Mouse (Mus musculus) forebrain, embryonic 12.5 days (tissue): ENCODE measurements around the gene B4gat1. TPM values are rescaled to one million over a fixed set of nuclear protein-coding genes. Genes with fewer than 3 reads are reported as not detected.
"Not testable (repeated sequence)": the region's sequence is repeated elsewhere in the genome, so short reads cannot be mapped to it uniquely, and the experiment has no call there.

Experiments used
- ATAC-seq: fragments of 200-750 bp; cut with Nextera tagmentation; 2 replicates; pipeline ENCODE4 v1.8.0; 2017; ENCODE audit warnings: moderate TSS enrichment; ENCODE audit not compliant: low FRiP score
- H3K27ac ChIP-seq: fragments of 300-500 bp; sonication (generic); 2 replicates; pipeline ENCODE4 v1.5.1; 2016; ENCODE audit warnings: mild to moderate bottlenecking
- H3K27me3 ChIP-seq: fragments of 300-500 bp; sonication (generic); 2 replicates; pipeline ENCODE4 v1.6.1; 2016; ENCODE audit warnings: mild to moderate bottlenecking
- H3K36me3 ChIP-seq: fragments of 300-500 bp; sonication (generic); replicated peaks from 2 replicates; pipeline ENCODE4 v1.6.1; 2016; ENCODE audit warnings: mild to moderate bottlenecking
- H3K4me1 ChIP-seq: fragments of 300-500 bp; sonication (generic); 2 replicates; pipeline ENCODE4 v1.6.1; 2016
- H3K4me2 ChIP-seq: fragments of 300-500 bp; sonication (generic); 2 replicates; pipeline ENCODE4 v1.6.1; 2016; ENCODE audit warnings: mild to moderate bottlenecking, moderate library complexity
- H3K4me3 ChIP-seq: fragments of 300-500 bp; sonication (generic); replicated peaks from 2 replicates; pipeline ENCODE4 v1.5.1; 2016; ENCODE audit warnings: mild to moderate bottlenecking
- H3K9ac ChIP-seq: fragments of 300-500 bp; sonication (generic); 2 replicates; pipeline ENCODE4 v1.6.1; 2016; ENCODE audit warnings: mild to moderate bottlenecking
- H3K9me3 ChIP-seq: fragments of 300-500 bp; sonication (generic); 2 replicates; pipeline ENCODE4 v1.6.1; 2016
- WGBS: fragments of 180-500 bp; shearing (Covaris S2); methylation state at CpG from one replicate; pipeline ENCODE4 v1.1.7; 2016; 5-methylcytosine and 5-hydroxymethylcytosine counted together
- polyA plus RNA-seq: library from polyadenylated mRNA; unstranded; fragments of >200 nt; fragmentation: Nextera tagmentation; extraction: Ambion mirVana; gene quantifications from 2 replicates; pipeline ENCODE4 v1.2.1, GENCODE M21; 2016

Gene B4gat1
- polyA plus RNA-seq, 1 experiment from 2014 or later = 37.6 TPM

- no peak for ATAC-seq
- no peaks in the 10 kb centered on the region for H3K9me3 ChIP-seq
- H3K4me3 ChIP-seq = 0 out of 2 replicates have a peak overlapping the region, but pooled peaks have one; percentile 2
- 70% methylated on average over 18 of the region's 18 CpGs for whole genome bisulfite sequencing
- no peaks in the 10 kb centered on the region for H3K36me3 ChIP-seq
- H3K27me3 ChIP-seq = peaks cover 76% of the 10 kb centered on the region
- no peak overlapping the region for H3K27ac ChIP-seq
- peaks cover 12% of the 10 kb centered on the region for H3K4me1 ChIP-seq
- no peak overlapping the region for H3K9ac ChIP-seq
- H3K4me2 ChIP-seq = no peak overlapping the region
Measured at GRCm38 (mm10) chr19:5082005-5082404, 43.4 kb downstream of the B4gat1 start.

- WGBS = 76% methylated on average over 24 of the region's 24 CpGs
Measured at GRCm38 (mm10) chr19:5082596-5082995, 44.0 kb downstream of the B4gat1 start.

GRCm38 (mm10) chr19:5083961-5084833, 45.6 kb downstream of the B4gat1 start:
- H3K9ac ChIP-seq = no peak overlapping the region
- peak overlapping the region; percentile 83; the same call in 1 of the 2 replicates for H3K4me2 ChIP-seq

More at GRCm38 (mm10) chr19:5082596-5082995, 44.0 kb downstream of the B4gat1 start:
- Histone ChIP-seq H3K36me3 (no peaks in the 10 kb centered on the region), H3K4me3 (0 out of 2 replicates have a peak overlapping the region, but pooled peaks have one; percentile 2), H3K27me3 (peaks cover 76% of the 10 kb centered on the region), H3K4me1 (peaks cover 16% of the 10 kb centered on the region), H3K9ac (no peak overlapping the region), H3K4me2 (no peak overlapping the region), H3K27ac (no peak overlapping the region), H3K9me3 (no peaks in the 10 kb centered on the region)
- no peak for ATAC-seq

GRCm38 (mm10) chr19:5084834-5085144, 46.2 kb downstream of the B4gat1 start:
- peaks cover 68% of the 10 kb centered on the region for H3K27me3 ChIP-seq
- peak overlapping the region; percentile 57; the same call in 1 of the 2 replicates for H3K9ac ChIP-seq
- 5% methylated on average over 15 of the region's 15 CpGs for WGBS
- H3K4me1 ChIP-seq = peaks cover 28% of the 10 kb centered on the region
- H3K36me3 ChIP-seq = 0 out of 2 replicates have a peak, but pooled peaks cover 4% of the 10 kb centered on the region
- H3K27ac ChIP-seq = no peak overlapping the region
- ATAC-seq = no peak
- H3K4me2 ChIP-seq = peak overlapping the region; percentile 83
- H3K4me3 ChIP-seq = peak overlapping the region; percentile 48
- no peaks in the 10 kb centered on the region for H3K9me3 ChIP-seq

More at GRCm38 (mm10) chr19:5083961-5084833, 45.6 kb downstream of the B4gat1 start:
- 66% methylated on average over 3 of the region's 3 CpGs for WGBS
- H3K9me3 ChIP-seq = no peaks in the 10 kb centered on the region
- no peak overlapping the region for H3K27ac ChIP-seq
- peaks cover 22% of the 10 kb centered on the region for H3K4me1 ChIP-seq
- peaks cover 72% of the 10 kb centered on the region for H3K27me3 ChIP-seq
- no peak for ATAC-seq
- peak overlapping the region; percentile 48; the same call in 1 of the 2 replicates for H3K4me3 ChIP-seq
- H3K36me3 ChIP-seq = no peaks in the 10 kb centered on the region

GRCm38 (mm10) chr19:5085145-5085863, 46.7 kb downstream of the B4gat1 start, which contains the start of gene Tmem151a:
Tmem151a (minus strand) TSS chr19:5085531.
- H3K36me3 ChIP-seq = peaks cover 7% of the 10 kb centered on the region; the same call in 1 of the 2 replicates
- H3K4me1 ChIP-seq = peaks cover 28% of the 10 kb centered on the region
- H3K9me3 ChIP-seq = no peaks in the 10 kb centered on the region
- H3K27ac ChIP-seq = no peak within 1 kb of the TSS
- ATAC-seq = no peak
- H3K27me3 ChIP-seq = peaks cover 63% of the 10 kb centered on the region
- H3K9ac ChIP-seq = peak within 1 kb of the TSS; percentile 57
- H3K4me3 ChIP-seq = peak within 1 kb of the TSS; percentile 48
- under 1% methylated on average over 69 of the region's 69 CpGs for WGBS
- peak within 1 kb of the TSS; percentile 83 for H3K4me2 ChIP-seq

DNA sequence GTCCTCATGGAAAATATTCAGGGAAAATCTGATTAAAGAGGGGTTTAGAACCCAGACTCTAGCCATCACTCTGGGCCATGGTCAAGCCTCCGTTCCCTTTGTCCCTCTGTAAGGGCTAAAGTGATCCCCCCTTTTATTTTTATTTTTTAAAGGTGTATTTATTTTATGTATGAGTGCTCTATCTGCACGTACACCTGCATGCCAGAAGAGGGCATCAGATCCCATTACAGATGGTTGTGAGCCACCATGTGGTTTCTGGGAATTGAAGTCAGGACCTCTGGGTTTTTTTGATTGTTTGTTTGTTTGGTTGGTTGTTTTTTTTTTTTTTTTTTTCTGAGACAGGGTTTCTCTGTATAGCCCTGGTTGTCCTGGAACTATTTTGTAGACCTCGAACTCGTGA, 47.9 kb downstream of the B4gat1 start:
- ATAC-seq = not testable (repeated sequence)

GRCm38 (mm10) chr19:5087884-5088728, 49.5 kb downstream of the B4gat1 start, which contains the start of gene Yif1a:
Yif1a (plus strand) TSS chr19:5088538.
- under 1% methylated on average over 58 of the region's 58 CpGs for WGBS

More for the DNA sequence above, 47.9 kb downstream of the B4gat1 start:
- peaks cover 18% of the 10 kb centered on the region for H3K36me3 ChIP-seq
- not testable (repeated sequence) for H3K4me2 ChIP-seq, H3K9ac ChIP-seq, H3K27ac ChIP-seq, H3K4me3 ChIP-seq, H3K9me3 ChIP-seq
- peaks cover 51% of the 10 kb centered on the region for H3K27me3 ChIP-seq
- H3K4me1 ChIP-seq = peaks cover 28% of the 10 kb centered on the region
- 61% methylated on average over 4 of the region's 4 CpGs for WGBS

GRCm38 (mm10) chr19:5089324-5089723, 50.7 kb downstream of the B4gat1 start:
- H3K36me3 ChIP-seq = peaks cover 42% of the 10 kb centered on the region
- peaks cover 41% of the 10 kb centered on the region for H3K4me1 ChIP-seq
- H3K9ac ChIP-seq = peak overlapping the region; percentile 74; the same call in 1 of the 2 replicates
- peak overlapping the region; percentile 87 for H3K4me2 ChIP-seq
- H3K27me3 ChIP-seq = peaks cover 23% of the 10 kb centered on the region
- WGBS = 91% methylated on average over 4 of the region's 4 CpGs
- H3K9me3 ChIP-seq = no peaks in the 10 kb centered on the region
- H3K4me3 ChIP-seq = peak overlapping the region; percentile 85
- no peak overlapping the region for H3K27ac ChIP-seq
- no peak for ATAC-seq

More at GRCm38 (mm10) chr19:5087884-5088728, 49.5 kb downstream of the B4gat1 start, which contains the start of gene Yif1a:
- Histone ChIP-seq H3K4me3 (peak within 1 kb of the TSS; percentile 85), H3K27me3 (peaks cover 35% of the 10 kb centered on the region), H3K4me2 (peak within 1 kb of the TSS; percentile 87), H3K27ac (peak within 1 kb of the TSS; percentile 78), H3K4me1 (peaks cover 29% of the 10 kb centered on the region), H3K9me3 (no peaks in the 10 kb centered on the region), H3K9ac (peak within 1 kb of the TSS; percentile 74), H3K36me3 (peaks cover 34% of the 10 kb centered on the region)
- ATAC-seq = peak; percentile 96

Other genes starting within 250 kb of the B4gat1 start
- gene Rbm4, start 244.9 kb upstream of the B4gat1 start, polyA plus RNA-seq = 86.4 and 95.2 TPM in 2 replicates
- 39.0 and 42.9 TPM in 2 replicates for gene Gm21992, start 227.2 kb upstream of the B4gat1 start, polyA plus RNA-seq
- gene Rbm14, start 227.2 kb upstream of the B4gat1 start, polyA plus RNA-seq = 120 and 133 TPM in 2 replicates
- gene Ccs, start 199.5 kb upstream of the B4gat1 start, polyA plus RNA-seq = 34.6 and 37.9 TPM in 2 replicates
- gene Ccdc87, start 199.5 kb upstream of the B4gat1 start, polyA plus RNA-seq = 0.19 TPM in 2 replicates
- gene Ctsf, start 183.7 kb upstream of the B4gat1 start, polyA plus RNA-seq = 30.0 and 30.9 TPM in 2 replicates
- 1.2 and 1.3 TPM in 2 replicates for gene Actn3, start 160.9 kb upstream of the B4gat1 start, polyA plus RNA-seq
- 17.4 and 17.5 TPM in 2 replicates for gene Zdhhc24, start 160.2 kb upstream of the B4gat1 start, polyA plus RNA-seq
- 6.8 and 8.0 TPM in 2 replicates for gene Bbs1, start 132.2 kb upstream of the B4gat1 start, polyA plus RNA-seq
- gene Dpp3, start 110.5 kb upstream of the B4gat1 start, polyA plus RNA-seq = 159 and 170 TPM in 2 replicates
- gene Peli3, start 95.7 kb upstream of the B4gat1 start, polyA plus RNA-seq = 4.3 and 5.2 TPM in 2 replicates
- gene Mrpl11, start 76.7 kb upstream of the B4gat1 start, polyA plus RNA-seq = 130 and 138 TPM in 2 replicates
- 0.09 and 0.14 TPM in 2 replicates for gene Npas4, start 48.5 kb upstream of the B4gat1 start, polyA plus RNA-seq
- 7.2 and 7.4 TPM in 2 replicates for gene Slc29a2, start 15.0 kb upstream of the B4gat1 start, polyA plus RNA-seq
- 2.5 and 3.4 TPM in 2 replicates for gene AC124502.3, start 65 bp downstream of the B4gat1 start, polyA plus RNA-seq
- gene Brms1, start 2.5 kb downstream of the B4gat1 start, polyA plus RNA-seq = 57.5 and 60.3 TPM in 2 replicates
- 0.87 and 1.6 TPM in 2 replicates for gene Rin1, start 11.7 kb downstream of the B4gat1 start, polyA plus RNA-seq
- 16.4 and 17.1 TPM in 2 replicates for gene Cd248, start 29.3 kb downstream of the B4gat1 start, polyA plus RNA-seq
- 1.7 and 2.0 TPM in 2 replicates for gene Tmem151a, start 46.7 kb downstream of the B4gat1 start, polyA plus RNA-seq
- gene Yif1a, start 49.7 kb downstream of the B4gat1 start, polyA plus RNA-seq = 54.4 and 56.4 TPM in 2 replicates
- gene Cnih2, start 59.7 kb downstream of the B4gat1 start, polyA plus RNA-seq = 168 and 180 TPM in 2 replicates
- gene Rab1b, start 68.2 kb downstream of the B4gat1 start, polyA plus RNA-seq = 232 and 237 TPM in 2 replicates
- 45.8 and 46.0 TPM in 2 replicates for gene Klc2, start 79.7 kb downstream of the B4gat1 start, polyA plus RNA-seq
- 29.4 and 30.9 TPM in 2 replicates for gene Pacs1, start 234.3 kb downstream of the B4gat1 start, polyA plus RNA-seq